Mouse (Mus musculus): ENCODE data around the gene Ldlr.

The Ldlr gene

GRCm38 (mm10) chr9:21726218-21726975 is 3.1 kb downstream of the Ldlr start:
- no peak for DNase-seq

GRCm38 (mm10) chr9:21728261-21728832 is 5.1 kb downstream of the Ldlr start:
- DNase-seq, result no peak

GRCm38 (mm10) chr9:21729264-21729663 is 6.0 kb downstream of the Ldlr start:
- no peak for DNase-seq

GRCm38 (mm10) chr9:21732288-21732687 is 9.0 kb downstream of the Ldlr start:
- no peak for DNase-seq

DNA sequence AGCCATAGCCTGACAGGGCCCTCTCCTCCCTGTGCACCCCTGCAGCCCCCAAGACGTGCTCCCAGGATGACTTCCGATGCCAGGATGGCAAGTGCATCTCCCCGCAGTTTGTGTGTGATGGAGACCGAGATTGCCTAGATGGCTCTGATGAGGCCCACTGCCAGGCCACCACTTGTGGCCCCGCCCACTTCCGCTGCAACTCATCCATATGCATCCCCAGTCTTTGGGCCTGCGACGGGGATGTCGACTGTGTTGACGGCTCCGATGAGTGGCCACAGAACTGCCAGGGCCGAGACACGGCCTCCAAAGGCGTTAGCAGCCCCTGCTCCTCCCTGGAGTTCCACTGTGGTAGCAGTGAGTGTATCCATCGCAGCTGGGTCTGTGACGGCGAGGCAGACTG is 10.2 kb downstream of the Ldlr start:
- DNase-seq, result no peak

GRCm38 (mm10) chr9:21733989-21734388 is 10.7 kb downstream of the Ldlr start:
- no peak for DNase-seq

- DNase-seq, result no peak
Measured at GRCm38 (mm10) chr9:21735126-21735525, 11.8 kb downstream of the Ldlr start.

DNA sequence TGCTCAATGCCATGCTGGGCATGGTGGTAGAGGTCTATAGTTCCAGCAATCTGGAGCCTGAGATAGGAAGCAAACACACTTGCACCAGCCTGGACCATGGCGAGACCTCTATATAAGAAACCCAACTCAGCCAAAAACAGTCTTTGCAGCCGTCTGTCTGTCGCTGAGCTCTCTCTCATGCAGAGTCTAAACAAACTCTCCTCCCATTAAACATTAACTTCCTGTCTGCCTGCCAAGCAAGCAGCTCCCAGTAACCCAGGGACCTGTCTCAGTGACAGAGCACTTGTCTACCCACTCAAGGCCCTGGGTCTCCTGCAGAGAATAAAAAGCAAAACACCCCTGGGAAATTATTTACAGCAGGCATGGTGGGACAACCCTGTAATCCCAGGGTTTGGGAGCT is 13.3 kb downstream of the Ldlr start:
- no peak for DNase-seq

- DNase-seq, result no peak
Measured at GRCm38 (mm10) chr9:21737188-21737587, 13.9 kb downstream of the Ldlr start.

- no peak for DNase-seq
Measured at GRCm38 (mm10) chr9:21738776-21739175, 15.5 kb downstream of the Ldlr start.

DNA sequence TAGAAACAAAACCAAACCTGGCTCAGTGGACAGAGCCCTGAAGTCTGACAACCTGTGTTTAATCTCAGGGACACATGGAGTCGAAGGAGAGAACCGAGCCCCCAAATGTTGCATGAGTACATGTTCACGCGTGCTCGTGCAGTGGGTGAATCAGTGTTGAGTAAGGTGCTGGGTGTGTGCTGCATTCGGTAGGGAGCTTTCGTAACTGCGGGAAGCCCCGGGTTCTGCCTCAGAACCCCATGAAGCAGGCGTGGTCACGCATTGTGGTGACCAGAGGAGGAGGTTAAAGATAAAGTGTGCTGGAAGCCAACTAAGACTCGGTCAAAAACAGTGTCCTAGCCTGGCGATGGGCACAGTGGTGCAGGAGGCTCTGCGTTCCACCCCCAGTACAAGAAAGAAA is 17.1 kb downstream of the Ldlr start:
- no peak for DNase-seq

GRCm38 (mm10) chr9:21741514-21741913 is 18.2 kb downstream of the Ldlr start:
- no peak for DNase-seq

DNA sequence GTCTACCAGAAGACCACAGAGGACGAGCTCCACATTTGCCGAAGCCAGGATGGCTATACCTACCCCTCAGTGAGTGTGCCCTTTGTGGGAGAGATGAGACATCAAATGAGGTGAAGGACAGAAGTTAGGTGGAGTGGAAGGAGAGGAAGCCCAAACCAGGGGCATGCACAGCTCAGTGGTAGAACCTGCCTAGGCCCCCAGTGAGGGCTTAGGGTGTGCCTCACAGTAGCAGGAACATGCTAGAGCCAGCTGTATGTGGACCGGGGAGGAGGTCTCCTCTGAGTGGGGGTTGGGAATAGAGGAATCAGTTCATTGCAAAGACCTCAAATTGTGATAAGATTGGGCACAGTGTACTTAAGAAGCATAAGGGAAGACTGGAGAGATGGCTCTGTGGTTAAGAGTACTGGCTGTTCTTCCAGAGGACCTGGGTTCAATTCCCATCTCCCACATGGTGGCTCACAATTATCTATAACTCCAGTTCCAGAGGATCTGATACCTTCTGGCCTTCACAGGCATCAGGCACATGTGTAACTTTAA is 24.0 kb downstream of the Ldlr start:
- DNase-seq, result no peak

DNA sequence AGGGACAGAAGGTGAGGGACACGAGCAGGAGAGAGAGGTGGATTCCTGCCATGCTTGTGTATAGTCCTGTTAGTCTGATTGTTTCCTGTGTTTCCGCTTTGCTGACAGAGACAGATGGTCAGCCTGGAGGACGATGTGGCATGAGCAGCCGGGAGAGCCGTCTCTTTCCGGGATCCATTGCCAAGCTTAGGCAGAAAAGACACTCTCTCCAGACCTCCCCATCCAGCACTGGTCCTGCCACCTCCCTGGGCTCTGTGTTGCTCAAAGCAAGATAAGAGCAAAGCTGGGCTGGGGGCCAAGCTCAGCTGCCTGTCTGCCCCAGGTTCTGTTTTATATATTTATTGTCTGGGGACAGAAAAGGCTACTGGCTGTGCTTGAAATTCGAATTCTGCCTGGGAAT is 24.8 kb downstream of the Ldlr start:
- DNase-seq, result peak; percentile 92

- peak; percentile 54 for DNase-seq
Measured at GRCm38 (mm10) chr9:21748491-21748890, 25.2 kb downstream of the Ldlr start.

GRCm38 (mm10) chr9:21749382-21750118 is 26.3 kb downstream of the Ldlr start:
- no peak for DNase-seq

GRCm38 (mm10) chr9:21750370-21750769 is 27.1 kb downstream of the Ldlr start:
- no peak for DNase-seq

- peak; percentile 45 for DNase-seq
Measured at GRCm38 (mm10) chr9:21751347-21751746, 28.1 kb downstream of the Ldlr start.

GRCm38 (mm10) chr9:21752252-21752792 is 29.0 kb downstream of the Ldlr start:
- no peak for DNase-seq

DNA sequence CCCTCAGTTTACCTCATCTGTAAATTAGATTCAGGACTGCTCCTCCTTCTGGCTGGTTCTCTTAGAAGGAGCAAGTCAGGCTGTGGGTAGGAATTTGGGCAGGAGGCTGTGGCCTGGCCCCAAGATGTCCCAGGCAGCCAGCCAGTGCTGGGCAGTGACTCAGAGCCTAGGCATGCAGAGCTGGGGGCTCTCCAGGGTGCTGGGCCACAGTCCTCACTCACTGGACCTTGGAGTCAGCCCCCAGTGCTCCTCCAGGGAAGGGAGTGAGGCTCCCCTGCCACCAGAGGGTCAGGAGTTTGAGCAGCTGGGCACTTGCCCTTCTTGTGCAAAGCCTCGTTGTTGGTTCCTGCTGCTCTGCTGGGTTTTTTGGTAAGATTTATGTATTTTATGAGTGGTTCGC is 30.7 kb downstream of the Ldlr start:
- DNase-seq, result peak; percentile 80

DNA sequence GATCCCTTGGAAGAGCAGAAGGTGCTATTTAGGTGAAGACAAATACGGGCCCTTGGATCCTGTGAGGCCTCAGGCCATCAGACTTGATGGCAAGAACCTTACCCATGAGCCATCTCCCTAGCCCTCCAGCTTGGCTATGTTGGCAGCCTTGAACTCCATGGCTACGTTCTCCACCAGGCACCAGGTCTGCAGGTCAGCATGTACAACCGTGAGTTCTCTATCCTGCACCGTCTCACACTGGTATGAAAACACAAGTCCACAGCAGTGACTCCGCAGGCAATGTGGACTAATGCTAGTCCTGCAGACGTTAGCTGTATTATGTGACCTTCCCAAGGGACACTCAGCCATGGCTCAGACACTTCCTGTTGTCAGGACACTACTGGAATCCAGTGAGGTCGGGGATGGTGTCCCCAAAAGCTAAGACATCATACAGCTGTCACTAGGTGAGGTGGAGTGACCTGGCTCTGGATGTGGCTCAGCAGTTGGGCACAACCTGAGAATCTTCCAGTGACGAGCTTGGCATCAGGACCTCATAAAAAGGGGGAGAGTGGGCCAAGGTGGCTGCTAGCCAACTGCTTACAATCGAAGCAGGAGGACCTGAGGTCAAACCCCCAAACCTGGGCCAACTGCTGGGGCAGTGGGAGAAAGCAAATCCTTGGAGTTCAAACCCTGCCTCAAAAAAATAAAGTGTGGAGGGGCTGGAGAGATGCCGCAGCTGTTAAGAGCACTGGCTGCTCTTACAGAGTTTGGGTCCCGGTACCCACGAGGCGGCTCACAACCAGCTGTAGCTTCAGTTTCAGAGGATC is 31.4 kb downstream of the Ldlr start:
- DNase-seq, result no peak
